Mouse (Mus musculus): ENCODE measurements around the gene Calr3. TPM values are rescaled to one million over a fixed set of nuclear protein-coding genes. Genes with fewer than 3 reads are reported as not detected.

The Calr3 gene
- total and polyA plus RNA-seq, 3 experiments: 2.7 to 4.0 TPM; not detected in 1

- Histone ChIP-seq H3K79me2 (ENCODE audit: control insufficient read depth, insufficient read depth, low read length, poor library complexity) (no peaks in the 10 kb centered on the region), H3K27ac (ENCODE audit: control insufficient read depth, low read depth, low read length) (no peak overlapping the region), H3K9ac (ENCODE audit: control insufficient read depth, low read depth, low read length, poor library complexity, severe bottlenecking) (no peak overlapping the region), H3K4me3 (ENCODE audit: control insufficient read depth in 1 of 2, insufficient read depth in 1 of 2, low read depth in 2 of 2, low read length in 2 of 2) (no peak overlapping the region), H3K36me3 (ENCODE audit: control insufficient read depth in 1 of 2, insufficient read depth in 2 of 2, low read length in 2 of 2) (peaks cover 0 to 2% of the 10 kb centered on the region in 2 experiments; a peak in 1 of 4 replicates), H3K9me3 (replicated peaks; ENCODE audit: insufficient read depth, low read length) (no peaks in the 10 kb centered on the region), H3K27me3 (ENCODE audit: control insufficient read depth in 1 of 2, insufficient read depth in 2 of 2, low read length in 2 of 2) (no peaks in the 10 kb centered on the region), H3K4me1 (ENCODE audit: control insufficient read depth in 1 of 2, insufficient read depth in 2 of 2, low read length in 2 of 2) (no peaks in the 10 kb centered on the region)
- TF ChIP-seq E2F4 (IDR thresholded peaks at IDR 0.05; ENCODE audit: borderline replicate concordance, low read depth, low read length): no peak
- no peak for TF ChIP-seq SMC3 (IDR thresholded peaks at IDR 0.05; ENCODE audit: low read depth, low read length)
- TF ChIP-seq MAFK (IDR thresholded peaks at IDR 0.05; ENCODE audit: borderline replicate concordance, low read depth, low read length): no peak
- TF ChIP-seq USF2 (IDR thresholded peaks at IDR 0.05; ENCODE audit: borderline replicate concordance in 1 of 2, insufficient read depth in 1 of 2, low read depth in 1 of 2, low read length in 2 of 2): no peak
- no peak for TF ChIP-seq MAZ (IDR thresholded peaks at IDR 0.05; ENCODE audit: low read depth, low read length)
- TF ChIP-seq HCFC1 (IDR thresholded peaks at IDR 0.05; ENCODE audit: low read depth, low read length): no peak
- TF ChIP-seq NELFE (IDR thresholded peaks at IDR 0.05; ENCODE audit: low read depth, low read length): no peak
- DNase-seq (ENCODE audit: low read depth, low spot score): no peak
These were observed 14.1 kb upstream of the Calr3 start for GRCm38 (mm10) chr8:72457806-72458205.

DNA sequence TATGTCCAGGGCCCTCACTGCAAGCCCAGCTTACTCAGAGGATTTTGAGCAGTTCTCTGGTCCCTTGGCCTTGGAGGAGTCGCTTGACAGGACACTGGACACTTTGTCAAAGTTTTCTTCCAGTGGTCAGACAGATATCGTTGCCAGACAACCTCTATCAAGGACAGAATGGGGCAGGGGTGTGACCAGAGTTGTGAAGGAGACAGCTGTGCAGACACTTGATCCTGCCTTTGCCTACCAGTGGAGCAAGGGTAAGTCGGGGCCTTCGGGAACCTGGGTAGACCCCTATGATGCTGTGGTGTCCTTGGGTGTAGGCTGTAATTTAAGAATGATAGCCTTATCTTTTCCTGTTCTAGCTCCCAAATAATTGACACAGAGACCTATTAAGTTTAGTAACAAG is 11.6 kb upstream of the Calr3 start:
- Histone ChIP-seq H3K9me3 (replicated peaks; ENCODE audit: insufficient read depth, low read length) (no peaks in the 10 kb centered on the region), H3K27ac (ENCODE audit: control insufficient read depth, low read depth, low read length) (no peak overlapping the region), H3K4me1 (ENCODE audit: control insufficient read depth in 1 of 2, insufficient read depth in 2 of 2, low read length in 2 of 2) (no peaks in the 10 kb centered on the region), H3K4me3 (ENCODE audit: control insufficient read depth in 1 of 2, insufficient read depth in 1 of 2, low read depth in 2 of 2, low read length in 2 of 2) (no peak overlapping the region), H3K9ac (ENCODE audit: control insufficient read depth, low read depth, low read length, poor library complexity, severe bottlenecking) (no peak overlapping the region), H3K79me2 (ENCODE audit: control insufficient read depth, insufficient read depth, low read length, poor library complexity) (no peaks in the 10 kb centered on the region), H3K27me3 (ENCODE audit: control insufficient read depth in 1 of 2, insufficient read depth in 2 of 2, low read length in 2 of 2) (no peaks in the 10 kb centered on the region), H3K36me3 (ENCODE audit: control insufficient read depth in 1 of 2, insufficient read depth in 2 of 2, low read length in 2 of 2) (peaks cover 0 to 4% of the 10 kb centered on the region in 2 experiments; a peak in 1 of 4 replicates)
- no peak for DNase-seq (ENCODE audit: low read depth, low spot score)
- no peak for TF ChIP-seq JUND (IDR thresholded peaks at IDR 0.05; ENCODE audit: low read depth, low read length)
- TF ChIP-seq TAL1 (IDR thresholded peaks at IDR 0.05; ENCODE audit: low read length): no peak
- no peak for TF ChIP-seq BHLHE40 (IDR thresholded peaks at IDR 0.05; ENCODE audit: borderline replicate concordance, low read depth, low read length)
- no peak for TF ChIP-seq ZKSCAN1 (IDR thresholded peaks at IDR 0.05; ENCODE audit: low read depth, low read length)
- no peak for TF ChIP-seq ZMIZ1 (IDR thresholded peaks at IDR 0.05; ENCODE audit: low read depth, low read length)
- TF ChIP-seq KAT2A (conservative IDR thresholded peaks at IDR 0.05; ENCODE audit: low read depth, low read length): no peak
- TF ChIP-seq MYC (IDR thresholded peaks at IDR 0.05; ENCODE audit: low read depth, low read length): no peak
- no peak for TF ChIP-seq ZNF384 (IDR thresholded peaks at IDR 0.05; ENCODE audit: low read depth, low read length)
- no peak for TF ChIP-seq ZC3H11A (IDR thresholded peaks at IDR 0.05; ENCODE audit: low read depth, low read length)
- TF ChIP-seq SIN3A (IDR thresholded peaks at IDR 0.05; ENCODE audit: low read length): no peak
- no peak for TF ChIP-seq E2F4 (IDR thresholded peaks at IDR 0.05; ENCODE audit: borderline replicate concordance, low read depth, low read length)
- TF ChIP-seq HCFC1 (IDR thresholded peaks at IDR 0.05; ENCODE audit: low read depth, low read length): no peak
- TF ChIP-seq TCF12 (IDR thresholded peaks at IDR 0.05; ENCODE audit: low read depth, low read length): no peak
- no peak for TF ChIP-seq RCOR1 (IDR thresholded peaks at IDR 0.05; ENCODE audit: low read depth, low read length)
- no peak for TF ChIP-seq USF1 (IDR thresholded peaks at IDR 0.05; ENCODE audit: low read depth, low read length)
